Mouse (Mus musculus) neural tube, embryonic 11.5 days (tissue): ENCODE measurements around the gene Gm13276. TPM values are rescaled to one million over a fixed set of nuclear protein-coding genes. Genes with fewer than 3 reads are reported as not detected.
"Not testable (repeated sequence)": the region's sequence is repeated elsewhere in the genome, so short reads cannot be mapped to it uniquely, and the experiment has no call there.

Source experiments
- ATAC-seq: fragments of 200-750 bp; cut with Nextera tagmentation; 2 replicates; pipeline ENCODE4 v1.8.0; 2017; ENCODE audit warnings: moderate number of reproducible peaks, mild to moderate bottlenecking, moderate TSS enrichment, moderate library complexity; ENCODE audit not compliant: insufficient read depth, low FRiP score, low TSS enrichment
- DNase-seq: peaks from one replicate; pipeline ENCODE4 v3.0.0-alpha.2; 2015; ENCODE audit warnings: low spot score
- H3K27ac ChIP-seq: fragments of 300-500 bp; sonication (generic); 2 replicates; pipeline ENCODE4 v1.5.1; 2014; ENCODE audit warnings: low read depth, mild to moderate bottlenecking, low read length
- H3K27me3 ChIP-seq: fragments of 300-500 bp; sonication (generic); 2 replicates; pipeline ENCODE4 v1.6.1; 2014; ENCODE audit warnings: mild to moderate bottlenecking, low read length, mixed read lengths; ENCODE audit not compliant: control insufficient read depth, insufficient read depth
- H3K36me3 ChIP-seq: fragments of 300-500 bp; sonication (generic); 2 replicates; pipeline ENCODE4 v1.6.1; 2014; ENCODE audit warnings: mild to moderate bottlenecking, low read length, moderate library complexity, mixed read lengths; ENCODE audit not compliant: control insufficient read depth, insufficient read depth
- H3K4me1 ChIP-seq: fragments of 300-500 bp; sonication (generic); 2 replicates; pipeline ENCODE4 v1.6.1; 2014; ENCODE audit warnings: low read length, mixed read lengths; ENCODE audit not compliant: control insufficient read depth, insufficient read depth
- H3K4me2 ChIP-seq: fragments of 300-500 bp; sonication (generic); 2 replicates; pipeline ENCODE4 v1.6.1; 2014; ENCODE audit warnings: low read depth, mild to moderate bottlenecking, moderate library complexity
- H3K4me3 ChIP-seq: fragments of 300-500 bp; sonication (generic); 2 replicates; pipeline ENCODE4 v1.5.1; 2014; ENCODE audit warnings: low read depth, low read length
- H3K9ac ChIP-seq: fragments of 300-500 bp; sonication (generic); 2 replicates; pipeline ENCODE4 v1.6.1; 2014; ENCODE audit warnings: mild to moderate bottlenecking, low read length
- H3K9me3 ChIP-seq: fragments of 300-500 bp; sonication (generic); 2 replicates; pipeline ENCODE4 v1.6.1; 2016; ENCODE audit warnings: low read length; ENCODE audit not compliant: control insufficient read depth
- WGBS: fragments of 180-500 bp; shearing (Covaris S2); extraction: QIAGEN DNeasy Blood & Tissue Kit; methylation state at CpG from one replicate; pipeline ENCODE4 v1.1.7; 2014; 5-methylcytosine and 5-hydroxymethylcytosine counted together
- polyA plus RNA-seq: library from polyadenylated mRNA; unstranded; fragments of >200 nt; fragmentation: Nextera tagmentation; extraction: Ambion mirVana; gene quantifications from 2 replicates; pipeline ENCODE4 v1.2.1, GENCODE M21; 2014

Gm13276 gene
- polyA plus RNA-seq: not detected in 2 replicates

DNA sequence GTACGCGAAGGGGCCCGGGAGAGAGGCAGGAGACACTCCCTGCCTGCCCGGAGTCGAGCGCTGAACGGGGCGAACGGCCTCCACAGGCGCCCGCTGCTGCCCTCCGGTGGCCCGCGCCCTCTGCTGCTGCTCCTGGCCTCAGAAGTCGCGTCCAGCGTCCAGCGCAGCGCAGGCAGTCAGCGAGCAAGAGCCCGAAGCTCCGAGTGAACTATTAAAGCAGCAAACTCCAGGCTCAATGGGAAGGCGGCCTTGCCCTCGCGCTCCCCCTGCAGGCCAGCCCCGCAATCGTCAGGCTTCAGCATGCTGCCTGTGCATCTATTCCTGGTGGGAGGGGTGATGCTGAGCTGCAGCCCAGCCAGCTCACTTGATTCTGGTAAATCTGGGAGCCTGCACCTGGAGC lies at the start of gene Gm13276:
Gene Gm13276 (plus strand): TSS at position 301 of the 400 bp plus-strand sequence.
- not testable (repeated sequence) for H3K4me3 ChIP-seq, H3K9me3 ChIP-seq, H3K4me1 ChIP-seq, ATAC-seq, H3K27me3 ChIP-seq, H3K27ac ChIP-seq, H3K4me2 ChIP-seq, H3K9ac ChIP-seq, H3K36me3 ChIP-seq, DNase-seq
- WGBS: no CpG with 5 or more reads among the region's 27 CpGs

DNA sequence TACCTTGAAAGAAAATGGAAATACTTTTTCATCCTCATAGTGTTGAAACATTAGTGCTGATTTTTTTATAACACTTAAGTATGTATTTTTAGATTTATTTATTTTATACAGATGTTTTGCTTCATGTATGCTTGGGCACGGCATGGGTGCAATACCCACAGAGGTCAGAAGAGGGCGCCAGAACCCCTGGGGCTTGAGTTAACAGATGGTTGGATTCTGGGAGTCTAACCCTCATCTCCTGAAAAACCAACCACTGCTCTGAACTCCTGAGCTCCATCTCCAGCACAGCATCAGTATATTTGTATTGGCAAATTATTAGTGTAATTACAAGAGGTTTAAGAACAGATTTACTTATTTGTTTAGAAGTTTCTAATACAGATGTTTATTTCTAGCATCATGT lies 47.0 kb upstream of the Gm13276 start:
- Histone ChIP-seq H3K4me1 (no peaks in the 10 kb centered on the region), H3K4me2 (no peak overlapping the region), H3K9me3 (no peaks in the 10 kb centered on the region), H3K9ac (no peak overlapping the region), H3K4me3 (no peak overlapping the region), H3K27me3 (no peaks in the 10 kb centered on the region), H3K27ac (no peak overlapping the region), H3K36me3 (no peaks in the 10 kb centered on the region)
- 3% methylated on average over 2 of the region's 2 CpGs for WGBS
- DNase-seq (peak; percentile 81), ATAC-seq (no peak)

DNA sequence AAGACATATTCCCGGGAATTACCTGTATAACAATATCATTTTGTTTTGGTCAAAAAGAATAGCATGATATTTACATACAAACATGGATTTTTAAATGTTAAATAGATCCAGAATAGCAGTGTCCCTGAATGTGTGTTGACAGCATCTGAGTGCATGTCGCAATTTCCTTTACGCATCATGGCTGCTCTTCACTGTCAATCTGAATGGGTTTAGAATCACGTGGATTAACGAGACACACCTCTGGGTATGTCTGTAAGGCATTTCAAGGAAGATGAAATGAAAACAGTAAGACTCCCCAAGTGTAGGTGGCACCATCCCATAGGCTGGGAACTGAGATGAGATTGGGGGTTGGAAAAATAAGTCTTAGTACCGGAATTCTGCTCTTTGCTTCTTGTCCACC lies 46.5 kb upstream of the Gm13276 start:
- no peak overlapping the region for H3K4me2 ChIP-seq
- no peak for ATAC-seq
- no peaks in the 10 kb centered on the region for H3K4me1 ChIP-seq
- no peaks in the 10 kb centered on the region for H3K9me3 ChIP-seq
- no peak for DNase-seq
- H3K36me3 ChIP-seq: no peaks in the 10 kb centered on the region
- H3K4me3 ChIP-seq: no peak overlapping the region
- 91% methylated on average over 6 of the region's 6 CpGs for WGBS
- no peak overlapping the region for H3K27ac ChIP-seq
- no peaks in the 10 kb centered on the region for H3K27me3 ChIP-seq
- H3K9ac ChIP-seq: no peak overlapping the region

DNA sequence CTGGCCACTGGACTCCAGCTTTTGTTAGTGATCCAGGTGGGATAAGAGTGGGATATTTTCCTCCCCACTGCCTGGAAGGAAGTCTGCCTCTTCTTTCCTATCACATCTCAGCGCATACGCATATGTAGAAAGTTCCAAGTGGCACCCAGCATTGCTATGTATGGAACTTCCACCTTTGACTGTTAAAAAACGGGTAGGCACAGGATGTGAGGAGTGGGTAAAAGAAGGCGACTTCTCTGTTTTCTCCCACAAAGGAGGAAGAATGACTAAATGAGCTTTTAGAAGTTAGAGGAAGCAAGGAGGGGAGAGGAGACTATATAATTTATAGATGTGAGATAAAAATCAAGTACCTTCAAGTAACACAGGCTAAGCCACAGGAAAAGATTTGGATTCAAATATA lies 44.1 kb upstream of the Gm13276 start:
- Histone ChIP-seq H3K9ac (no peak overlapping the region), H3K4me3 (no peak overlapping the region), H3K36me3 (no peaks in the 10 kb centered on the region), H3K27me3 (no peaks in the 10 kb centered on the region), H3K27ac (no peak overlapping the region), H3K4me1 (no peaks in the 10 kb centered on the region), H3K9me3 (no peaks in the 10 kb centered on the region), H3K4me2 (no peak overlapping the region)
- DNase-seq: no peak
- 94% methylated on average over 4 of the region's 4 CpGs for WGBS
- no peak for ATAC-seq

DNA sequence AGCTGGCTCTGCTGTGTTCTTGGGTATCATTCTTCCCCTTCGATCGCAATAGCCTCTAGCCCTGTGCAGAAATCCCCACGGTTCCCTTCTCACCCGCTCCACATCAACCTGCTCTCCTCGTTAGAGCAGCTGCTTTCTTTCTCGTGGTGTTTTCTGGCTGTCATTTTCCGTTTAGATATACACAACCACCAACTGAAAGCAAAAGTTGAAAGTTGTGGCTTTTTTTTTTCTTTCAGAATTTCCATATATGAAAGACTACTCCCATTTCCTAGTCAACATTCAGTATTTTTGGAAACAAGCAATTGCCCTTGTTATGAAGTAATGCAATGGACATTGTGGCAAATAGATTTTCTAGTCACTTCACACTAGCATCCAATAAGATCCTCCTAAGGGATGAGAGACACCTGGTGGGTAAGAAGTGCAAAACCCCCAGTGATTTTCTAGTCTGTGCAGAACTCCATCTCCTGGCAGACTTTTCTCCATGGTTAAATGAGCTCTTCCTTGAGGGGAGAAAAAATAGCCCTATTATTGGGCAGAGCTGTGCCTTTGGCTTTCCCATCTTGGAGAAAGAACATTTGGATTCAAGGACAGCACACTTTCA lies 42.6 kb upstream of the Gm13276 start:
- no peaks in the 10 kb centered on the region for H3K4me1 ChIP-seq
- H3K4me2 ChIP-seq: no peak overlapping the region
- ATAC-seq (no peak), DNase-seq (no peak)
- no peak overlapping the region for H3K9ac ChIP-seq
- no peak overlapping the region for H3K27ac ChIP-seq
- H3K36me3 ChIP-seq: no peaks in the 10 kb centered on the region
- no peaks in the 10 kb centered on the region for H3K27me3 ChIP-seq
- WGBS: 91% methylated on average over 7 of the region's 7 CpGs
- no peaks in the 10 kb centered on the region for H3K9me3 ChIP-seq
- no peak overlapping the region for H3K4me3 ChIP-seq

DNA sequence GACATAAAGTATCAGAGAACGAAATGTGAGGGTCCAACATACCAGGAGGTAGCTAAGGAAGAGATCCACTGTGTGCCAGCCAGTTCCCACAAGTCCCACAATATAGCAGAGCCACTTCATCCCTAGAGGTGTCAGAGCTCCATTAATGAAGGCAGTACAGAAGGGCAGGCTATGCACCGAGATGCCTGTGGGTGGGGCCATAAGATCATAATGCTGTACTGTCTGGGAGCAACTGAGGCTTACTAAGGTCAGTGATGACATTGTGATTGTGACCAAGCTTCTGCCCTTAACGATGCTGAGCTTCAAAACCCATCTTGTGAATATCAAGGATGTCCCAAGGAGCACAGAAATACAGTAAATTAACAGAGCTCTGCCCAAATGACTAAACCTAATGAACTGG lies 41.3 kb upstream of the Gm13276 start:
- Histone ChIP-seq H3K4me2 (no peak overlapping the region), H3K9me3 (no peaks in the 10 kb centered on the region), H3K36me3 (no peaks in the 10 kb centered on the region), H3K27me3 (no peaks in the 10 kb centered on the region), H3K9ac (no peak overlapping the region), H3K4me3 (no peak overlapping the region), H3K4me1 (no peaks in the 10 kb centered on the region), H3K27ac (no peak overlapping the region)
- WGBS: 75% methylated on average over 3 of the region's 3 CpGs
- no peak for ATAC-seq
- DNase-seq: no peak

DNA sequence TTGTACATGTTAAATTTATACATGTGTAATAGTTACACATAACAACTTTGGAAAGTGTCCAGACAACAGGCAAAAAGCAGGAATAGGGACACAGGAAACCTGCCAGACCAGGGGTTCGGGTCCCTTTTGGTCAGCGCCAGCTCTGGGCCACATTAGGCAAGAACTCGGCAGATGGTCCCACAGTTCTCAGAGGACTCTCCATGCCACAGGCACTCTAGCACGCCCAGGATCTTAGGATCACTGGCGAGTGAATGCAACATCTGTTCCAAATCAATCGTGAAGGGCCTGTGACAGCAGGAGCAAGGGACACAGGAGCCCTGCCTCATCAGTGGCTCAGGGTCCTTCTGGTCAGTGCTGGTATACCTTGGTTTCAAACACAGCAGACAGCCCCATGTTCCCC lies 35.6 kb upstream of the Gm13276 start:
- no peaks in the 10 kb centered on the region for H3K9me3 ChIP-seq
- H3K9ac ChIP-seq: no peak overlapping the region
- WGBS: 54% methylated on average over 6 of the region's 6 CpGs
- H3K4me2 ChIP-seq: no peak overlapping the region
- no peak for DNase-seq
- no peak overlapping the region for H3K27ac ChIP-seq
- H3K27me3 ChIP-seq: no peaks in the 10 kb centered on the region
- no peak overlapping the region for H3K4me3 ChIP-seq
- H3K4me1 ChIP-seq: no peaks in the 10 kb centered on the region
- no peak for ATAC-seq
- H3K36me3 ChIP-seq: no peaks in the 10 kb centered on the region

DNA sequence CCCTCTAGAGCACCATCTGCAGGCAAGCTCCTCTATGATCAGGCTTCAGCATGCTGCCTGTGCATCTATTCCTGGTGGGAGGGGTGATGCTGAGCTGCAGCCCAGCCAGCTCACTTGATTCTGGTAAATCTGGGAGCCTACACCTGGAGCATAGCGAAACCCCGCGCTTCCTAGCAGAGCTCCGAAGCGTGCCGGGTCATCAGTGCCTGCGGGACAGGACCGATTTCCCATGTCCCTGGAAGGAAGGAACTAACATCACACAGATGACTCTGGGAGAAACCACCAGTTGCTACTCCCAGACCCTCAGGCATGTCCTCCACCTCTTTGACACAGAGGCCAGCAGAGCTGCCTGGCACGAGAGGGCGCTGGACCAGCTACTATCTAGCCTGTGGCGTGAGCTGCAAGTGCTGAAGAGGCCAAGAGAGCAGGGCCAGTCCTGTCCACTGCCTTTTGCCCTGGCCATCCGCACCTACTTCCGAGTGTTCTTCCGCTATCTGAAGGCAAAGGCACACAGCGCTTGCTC lies 30.6 kb upstream of the Gm13276 start, which contains the start of gene Gm13271:
Gene Gm13271 (plus strand): TSS at position 51 of the 523 bp plus-strand sequence.
- H3K9me3 ChIP-seq, ATAC-seq: not testable (repeated sequence)

More for the DNA sequence above, 30.6 kb upstream of the Gm13276 start, which contains the start of gene Gm13271:
- H3K9ac ChIP-seq, H3K4me1 ChIP-seq, H3K36me3 ChIP-seq, H3K4me2 ChIP-seq, DNase-seq, H3K27ac ChIP-seq, H3K27me3 ChIP-seq, H3K4me3 ChIP-seq: not testable (repeated sequence)
- 90% methylated on average over 12 of the region's 15 CpGs for WGBS
